Mouse (Mus musculus): ENCODE data around the gene Snx1.

DNA sequence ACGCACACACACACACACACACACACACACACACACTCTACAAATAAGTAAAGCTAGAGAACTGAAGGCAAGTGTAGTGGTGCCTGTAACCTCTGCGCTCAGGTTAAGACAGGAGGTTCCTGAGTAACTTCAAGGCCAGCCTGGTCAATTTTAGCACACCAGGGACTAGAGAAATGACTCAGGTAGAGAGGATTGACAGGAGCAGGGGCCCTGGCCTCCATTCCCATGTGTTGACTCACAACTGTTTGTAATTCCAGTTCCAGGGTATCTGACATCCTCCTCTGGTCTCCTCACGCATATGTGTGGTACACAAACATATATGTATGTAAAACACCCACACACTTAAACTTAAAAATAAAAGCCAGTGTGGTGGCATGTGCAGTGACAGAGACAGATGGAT, 62.9 kb downstream of the Snx1 start:
- TF ChIP-seq FLI1 (IDR thresholded peaks at IDR 0.05; ENCODE audit: low read length) (no peak), GATA1 (IDR thresholded peaks at IDR 0.05; ENCODE audit: borderline replicate concordance, low read length) (no peak)

All from megakaryocyte, embryonic 14.5 days (primary cell).